Mouse (Mus musculus): Measurements from ENCODE around the gene Scn5a.

Gene Scn5a

DNA sequence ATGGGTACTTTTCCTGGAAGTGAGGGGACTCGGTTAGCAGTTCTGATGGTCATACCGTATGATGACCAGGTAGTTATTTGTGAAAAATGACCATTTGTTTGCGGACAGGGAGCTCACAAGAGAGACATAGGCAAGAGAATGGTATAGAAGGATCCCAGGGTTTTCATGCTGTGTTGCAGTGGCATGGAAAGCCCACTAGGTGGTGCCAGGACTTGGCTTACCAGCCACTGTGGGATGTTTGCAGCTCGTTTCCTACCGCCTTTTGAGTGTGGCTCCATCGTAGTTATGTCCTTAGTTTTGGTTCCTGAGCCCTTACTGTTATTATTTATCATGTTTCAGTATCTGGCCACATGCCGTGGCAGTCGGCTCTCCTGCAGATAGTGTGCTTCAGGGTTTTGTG lies 118.4 kb downstream of the Scn5a start:
- DNase-seq (ENCODE audit: low spot score), result peak; percentile 63

DNA sequence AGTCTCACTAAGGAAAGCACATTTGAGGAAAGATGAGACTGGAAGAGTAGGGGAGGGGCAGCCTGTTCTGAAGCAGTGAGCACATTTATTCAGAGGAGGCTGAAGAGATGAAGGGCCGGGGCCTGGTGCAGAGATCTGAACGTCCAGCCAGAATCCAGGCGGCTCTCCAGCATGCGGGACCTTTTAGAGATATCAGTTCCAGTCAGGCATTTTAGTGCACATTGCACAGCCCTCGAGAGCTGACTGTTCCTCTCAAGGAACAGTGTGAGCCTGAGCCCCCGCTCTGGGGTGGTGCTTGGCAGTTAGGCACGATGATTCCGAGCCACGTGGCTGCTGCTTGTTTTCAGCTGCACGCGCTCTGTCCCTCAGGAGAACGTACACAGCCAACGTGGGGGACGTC lies 121.7 kb downstream of the Scn5a start:
- no peak for DNase-seq (ENCODE audit: low spot score)

DNA sequence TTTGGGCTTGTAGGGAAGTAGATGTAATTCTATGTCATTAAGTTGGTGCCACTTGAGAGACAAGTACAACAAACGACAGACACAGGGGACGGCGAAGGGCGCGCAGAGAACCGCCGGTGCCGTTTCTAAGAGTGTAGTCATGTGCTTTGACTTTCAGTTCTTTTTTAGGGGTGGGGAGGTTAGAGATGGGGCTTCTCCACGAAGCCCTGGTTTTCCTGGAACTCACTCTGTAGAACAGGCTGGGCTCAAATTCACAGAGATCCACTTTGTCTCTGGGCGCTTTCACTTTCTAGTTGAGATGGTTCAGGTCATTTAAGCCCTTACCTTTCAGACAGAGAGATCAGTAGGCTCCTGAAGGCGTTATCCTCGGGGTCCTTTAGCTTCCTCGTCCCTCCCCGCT lies 122.8 kb downstream of the Scn5a start:
- DNase-seq (ENCODE audit: low spot score), result no peak

DNA sequence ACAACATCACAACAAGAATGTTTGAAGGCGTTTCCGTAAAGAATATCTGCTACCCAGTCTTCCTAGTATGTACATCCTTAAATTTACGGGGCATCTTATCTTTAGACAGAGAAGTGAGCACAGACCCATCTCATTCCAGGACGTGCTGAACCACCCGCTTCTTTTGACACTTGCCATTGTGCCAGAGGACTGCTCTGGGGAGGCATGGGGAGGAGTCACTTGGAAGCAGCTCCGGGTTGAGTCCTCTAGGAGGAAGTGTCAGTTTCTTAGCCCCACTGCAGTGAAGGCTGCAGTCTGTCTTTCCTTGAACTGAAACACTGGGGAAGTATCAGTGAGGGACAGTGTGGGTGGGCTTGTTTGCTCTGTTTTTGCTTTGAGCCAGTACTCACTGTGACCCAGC lies 133.1 kb downstream of the Scn5a start:
- peak; percentile 24 for DNase-seq (ENCODE audit: low spot score)

DNA sequence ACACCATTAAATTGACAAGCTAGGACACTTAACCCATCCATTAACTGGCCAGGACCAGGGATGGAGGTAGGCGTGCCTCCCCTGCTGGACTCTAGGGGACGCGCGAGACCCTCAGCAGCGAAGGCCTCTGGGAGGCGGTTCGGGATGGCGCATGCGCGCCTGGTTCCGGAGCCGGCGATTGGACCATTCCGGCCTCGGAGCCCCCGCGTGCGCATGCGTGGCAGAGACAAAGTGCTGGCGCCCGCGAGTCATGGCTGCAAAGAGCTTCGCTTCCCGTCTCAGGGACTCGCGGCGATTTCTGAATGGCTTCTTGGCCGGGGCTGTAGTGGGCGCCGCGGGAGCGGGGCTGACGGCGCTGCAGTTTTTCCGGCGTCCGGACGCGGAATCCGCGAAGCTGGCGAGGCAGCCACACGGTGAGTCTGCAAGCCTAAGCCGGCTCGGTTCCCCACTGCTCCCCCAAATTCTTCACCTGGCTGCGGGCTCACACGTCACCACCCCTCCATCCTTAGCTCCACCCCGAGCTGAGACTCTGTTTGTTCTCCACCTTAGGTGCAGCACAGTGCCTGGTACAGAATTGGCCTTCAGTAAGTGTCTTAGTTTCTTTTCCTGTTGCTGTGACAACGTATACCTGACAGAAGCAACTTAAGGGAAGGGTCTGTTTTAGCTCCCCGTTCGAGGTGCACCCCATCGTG lies 133.9 kb downstream of the Scn5a start, which contains the start of gene Exog:
TSS of gene Exog (plus strand) at position 206 of the 692 bp plus-strand sequence.
- peak; percentile 94 for DNase-seq (ENCODE audit: low spot score)

DNA sequence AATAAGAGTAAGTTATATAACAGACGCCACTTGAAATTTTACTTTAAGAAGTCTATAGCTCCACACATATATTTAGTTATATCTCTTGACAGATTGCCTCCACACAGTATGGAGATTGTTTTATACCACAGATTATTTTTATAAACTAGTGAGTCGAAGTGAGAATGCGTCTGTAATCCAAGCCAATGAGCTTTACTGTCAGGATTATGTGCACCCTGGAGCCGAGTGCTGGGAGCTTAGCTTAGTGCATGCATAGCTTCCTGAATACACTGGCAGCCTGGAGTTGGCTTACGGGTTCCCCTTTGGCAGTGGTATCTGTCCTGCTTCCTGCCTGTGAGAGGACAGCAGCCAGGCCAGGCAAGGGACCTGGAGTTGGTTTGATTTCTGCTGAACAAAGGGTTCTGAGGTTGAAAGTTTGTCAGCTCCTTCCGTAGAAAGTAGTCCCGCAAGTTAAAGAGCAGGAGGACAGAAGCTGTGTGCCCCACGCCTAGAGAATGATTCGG lies 140.3 kb downstream of the Scn5a start:
- DNase-seq (ENCODE audit: low spot score), result no peak

DNA sequence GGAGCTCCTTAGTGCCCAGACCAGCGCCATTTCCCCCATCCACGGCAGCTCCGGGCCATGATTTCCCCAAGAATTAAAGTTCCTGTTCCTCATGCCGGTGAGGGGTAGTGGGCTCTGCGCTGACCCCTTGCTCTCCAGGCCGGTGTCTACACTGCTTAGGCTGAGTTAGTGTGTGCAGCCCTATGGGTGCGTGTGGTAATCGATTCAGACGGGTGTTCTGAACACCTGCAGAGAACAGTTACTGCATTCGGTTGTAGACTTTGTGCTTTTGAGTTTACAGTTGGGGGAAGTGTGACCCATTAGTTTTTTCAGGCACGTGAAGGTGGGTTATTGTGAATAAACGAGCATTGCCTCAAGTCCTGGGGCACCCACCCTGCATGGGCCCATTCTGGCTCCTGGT lies 140.8 kb downstream of the Scn5a start:
- no peak for DNase-seq (ENCODE audit: low spot score)

DNA sequence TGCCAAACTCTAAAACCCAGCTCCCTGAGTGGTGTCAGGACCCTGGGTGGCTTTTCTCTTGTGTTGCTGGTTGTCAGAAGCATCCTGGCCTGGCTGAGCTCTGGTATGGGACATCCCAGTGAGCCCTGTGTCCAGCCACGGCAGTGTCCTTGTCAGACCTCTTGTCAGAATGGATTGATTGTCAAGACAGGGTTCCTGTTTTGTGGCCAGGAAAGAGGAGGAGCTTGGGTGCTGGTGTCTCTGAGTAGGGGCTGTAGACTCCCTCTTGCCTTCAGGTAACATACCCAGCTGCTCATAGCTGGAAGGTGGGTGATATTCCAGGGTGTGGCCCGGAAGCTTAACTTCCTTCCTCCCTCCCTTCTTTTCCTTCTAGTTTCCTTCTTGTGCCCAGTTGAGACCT lies 143.0 kb downstream of the Scn5a start:
- no peak for DNase-seq (ENCODE audit: low spot score)

Measured in adipocyte (in vitro differentiated cells).